Mouse (Mus musculus): Measurements from ENCODE around the gene Fmo2. TPM values are rescaled to one million over a fixed set of nuclear protein-coding genes. Genes with fewer than 3 reads are reported as not detected.

The Fmo2 gene
- total RNA-seq, 2 experiments from 2014 or later, result 1.2 to 1.7 TPM

DNA sequence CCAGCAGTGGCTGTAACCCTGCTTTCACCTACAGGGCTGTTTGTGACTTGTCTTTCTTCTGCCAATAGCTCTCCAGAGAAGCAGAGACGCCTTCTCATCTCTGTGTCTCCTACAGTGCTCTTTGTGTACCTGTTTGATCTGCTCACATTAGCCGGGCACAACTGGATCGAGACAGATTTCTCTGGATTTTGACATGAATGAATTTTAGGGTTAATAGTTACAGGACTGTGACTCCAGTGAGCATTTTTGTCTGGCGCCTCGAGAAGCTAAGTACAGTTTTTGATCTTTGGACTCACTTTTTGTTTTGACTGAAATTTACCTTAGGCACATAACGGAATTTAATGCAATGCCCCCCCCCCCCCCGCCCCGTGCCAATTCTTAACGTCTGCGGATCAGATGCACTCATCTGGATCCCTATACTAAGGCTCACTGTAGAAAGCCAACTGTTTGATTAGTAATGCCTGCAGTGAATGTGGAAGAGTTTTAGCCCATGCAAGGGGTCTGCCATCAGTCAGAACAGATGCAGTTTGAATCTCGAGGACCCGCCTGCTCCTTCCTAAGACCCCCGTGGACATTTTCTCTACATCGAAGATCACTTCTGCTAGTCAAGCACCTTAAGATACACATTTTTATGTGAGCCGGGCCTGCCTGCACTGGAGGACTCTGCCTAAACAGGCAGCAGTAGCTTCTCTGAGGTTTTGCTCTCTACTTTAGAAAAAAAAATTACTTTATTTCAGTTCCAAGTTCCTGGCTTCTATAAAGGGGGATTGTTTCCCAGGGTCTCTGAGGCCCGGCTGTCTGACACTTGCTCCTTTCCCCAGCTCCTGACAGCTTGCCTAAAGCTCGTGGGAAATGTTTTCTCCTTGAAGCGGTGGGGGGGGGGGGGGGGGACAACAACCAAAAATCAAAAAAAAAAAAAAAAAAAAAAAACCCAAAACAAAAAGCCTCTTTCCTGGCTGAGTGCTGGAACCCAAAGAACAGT lies 40.5 kb downstream of the Fmo2 start:
- DNase-seq (ENCODE audit: low spot score in 2 of 2), result no peak

GRCm38 (mm10) chr1:162853812-162854482 lies 44.6 kb downstream of the Fmo2 start:
- DNase-seq (ENCODE audit: low spot score in 2 of 2), result no peak

DNA sequence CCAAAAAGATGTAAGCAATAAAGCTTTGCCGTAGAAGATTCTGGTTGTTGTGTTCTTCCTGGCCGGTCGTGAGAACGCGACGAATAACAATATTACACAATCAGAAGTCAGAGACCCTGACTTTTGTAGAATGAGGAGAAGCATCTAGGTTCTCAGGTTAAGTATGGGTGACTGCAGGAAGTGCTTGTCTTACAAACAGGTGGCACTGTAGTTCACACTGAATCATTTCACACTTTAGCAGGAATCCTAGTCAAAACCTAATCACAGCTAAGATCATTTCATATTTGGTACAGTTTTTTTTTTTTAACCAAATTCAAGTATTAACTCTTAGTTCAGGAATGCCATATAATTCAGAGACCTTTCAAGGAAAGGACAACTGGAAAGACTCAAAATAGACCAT lies 51.0 kb downstream of the Fmo2 start:
- DNase-seq (ENCODE audit: low spot score in 2 of 2), result no peak

DNA sequence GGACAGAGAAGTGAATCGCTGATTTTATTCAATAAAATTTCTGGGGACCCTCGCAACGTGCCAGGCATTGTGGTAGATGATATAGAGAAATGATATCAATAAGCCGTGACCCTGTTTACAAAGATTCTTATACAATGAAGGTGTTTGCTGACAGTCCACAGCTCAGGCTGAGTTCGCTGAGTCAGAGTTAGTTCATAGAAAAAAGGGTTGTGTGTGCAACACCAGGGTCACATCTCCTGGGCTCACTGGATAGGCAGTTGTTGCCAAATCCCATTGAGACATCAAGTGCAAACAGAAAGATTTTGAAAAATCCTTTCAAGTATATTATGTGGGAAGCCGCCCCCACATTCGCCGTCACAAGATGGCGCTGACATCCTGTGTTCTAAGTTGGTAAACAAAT lies 58.3 kb downstream of the Fmo2 start:
- no peak for DNase-seq (ENCODE audit: low spot score in 2 of 2)

DNA sequence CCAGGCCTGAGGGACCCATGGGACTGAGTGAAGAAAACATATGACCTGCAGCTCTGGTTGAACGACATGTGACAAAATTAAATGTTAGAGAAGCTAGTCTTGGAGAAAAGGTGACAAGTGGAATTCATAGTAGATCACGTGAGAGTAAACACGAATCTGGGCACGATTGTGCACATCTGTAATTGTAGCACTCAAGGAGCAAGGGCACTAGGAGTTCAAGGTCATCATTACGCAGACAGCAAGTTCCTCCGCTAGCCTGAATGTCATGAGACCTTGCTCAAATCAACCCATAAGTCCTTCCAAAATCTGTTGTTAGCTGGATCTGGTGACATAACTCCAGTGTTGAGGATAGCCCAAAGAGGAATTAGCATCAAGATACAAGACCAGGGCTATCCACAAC lies 59.5 kb downstream of the Fmo2 start:
- no peak for DNase-seq (ENCODE audit: low spot score in 2 of 2)

DNA sequence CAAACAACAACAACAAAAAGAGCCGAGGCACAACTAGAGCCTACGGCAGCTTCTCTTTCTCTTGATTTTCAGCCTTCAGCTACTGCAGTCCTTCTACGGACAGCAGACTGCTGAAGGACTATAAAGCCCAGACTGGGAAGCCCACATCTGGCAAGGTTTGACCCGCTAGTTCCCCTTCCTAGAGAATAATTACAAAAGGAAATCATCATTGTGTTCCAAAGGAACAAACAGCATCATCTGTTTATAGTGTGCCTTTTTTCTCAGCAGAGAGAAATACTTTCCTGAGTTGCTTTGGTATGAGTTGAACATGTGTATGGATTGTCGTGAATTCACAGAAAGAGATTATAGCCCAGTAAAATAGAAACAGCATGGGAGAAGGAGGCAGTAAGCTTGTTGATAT lies 64.2 kb downstream of the Fmo2 start:
- no peak for DNase-seq (ENCODE audit: low spot score in 2 of 2)

DNA sequence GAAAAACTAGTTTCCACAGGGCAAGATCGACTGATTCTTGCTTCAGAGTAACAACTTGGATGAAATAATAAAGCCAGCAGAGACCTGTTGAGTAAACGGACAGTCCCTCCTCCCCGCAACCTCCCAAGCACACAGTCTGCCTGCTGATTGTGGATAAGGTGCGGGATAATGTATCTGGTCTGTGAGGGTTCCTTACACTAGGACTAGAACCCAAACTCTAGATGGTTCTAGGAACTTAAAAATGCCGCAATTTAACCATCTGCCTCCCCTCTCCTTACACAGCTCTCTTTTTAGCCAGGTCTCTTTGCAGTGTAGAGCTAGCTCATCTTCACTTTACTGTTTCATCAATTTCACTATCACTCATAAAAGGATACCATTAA lies 66.0 kb downstream of the Fmo2 start:
- DNase-seq (ENCODE audit: low spot score in 2 of 2), result no peak

- no peak for DNase-seq (ENCODE audit: low spot score in 2 of 2)
These were observed 66.5 kb downstream of the Fmo2 start for GRCm38 (mm10) chr1:162831838-162832573.

Other genes with a start within 250 kb of the Fmo2 start
- gene Myocos, start 240.5 kb downstream of the Fmo2 start, total RNA-seq (2021), result not detected
- gene Prrc2c, start 158.2 kb downstream of the Fmo2 start, total RNA-seq (2021), result 100 to 1,000 TPM; 183 to 205 TPM
- under 1 TPM; 0.12 to 0.38 TPM for gene Fmo4, start 84.8 kb downstream of the Fmo2 start, total RNA-seq (2021)
- 10 to 100 TPM; 21.6 to 23.1 TPM for gene Fmo1, start 32.1 kb downstream of the Fmo2 start, total RNA-seq (2021)
- gene Fmo6, start 38.8 kb upstream of the Fmo2 start, total RNA-seq (2021), result not detected
- gene Fmo3, start 85.8 kb upstream of the Fmo2 start, total RNA-seq (2021), result not detected
- not detected for gene Mroh9, start 186.9 kb upstream of the Fmo2 start, total RNA-seq (2021)

All from layer of hippocampus, postnatal 14 days (tissue).